Mouse (Mus musculus): ENCODE measurements at regions not wholly inside any gene's neighbourhood (a gene's known extent, or its start where the extent isn't known, plus 50 kb on each side); places are given as distances from the start of the nearest gene placed in this dataset.

DNA sequence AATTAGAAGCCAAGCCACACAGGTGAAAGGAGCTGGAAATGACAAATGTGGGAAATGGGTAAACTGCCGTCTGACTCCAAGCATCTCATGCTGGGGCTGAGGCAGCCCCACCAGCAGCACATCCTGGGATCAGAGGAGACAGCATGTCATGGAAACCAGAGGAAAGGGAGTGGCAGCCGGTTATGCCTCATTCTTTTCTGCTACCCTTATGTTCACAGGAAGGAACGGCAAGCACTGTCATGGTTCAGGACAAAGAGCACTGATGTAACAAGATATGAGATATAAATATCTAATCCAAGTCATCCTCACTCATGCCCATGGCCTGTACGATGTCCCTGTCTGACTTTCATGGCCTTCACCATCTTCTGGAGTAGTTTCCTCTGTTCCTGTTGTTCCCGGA lies 125.2 kb upstream of the Tnfaip3 start:
- no peak for ATAC-seq (replicated peaks; ENCODE audit: poor library complexity)

- no peak for ATAC-seq (replicated peaks; ENCODE audit: poor library complexity)
Observed at GRCm38 (mm10) chr10:19139234-19139633, 123.8 kb upstream of the Tnfaip3 start.

GRCm38 (mm10) chr10:19138258-19138657 lies 122.8 kb upstream of the Tnfaip3 start:
- ATAC-seq (replicated peaks; ENCODE audit: poor library complexity): no peak

- ATAC-seq (replicated peaks; ENCODE audit: poor library complexity): no peak
Observed at GRCm38 (mm10) chr10:19127581-19128291, 112.3 kb upstream of the Tnfaip3 start.

DNA sequence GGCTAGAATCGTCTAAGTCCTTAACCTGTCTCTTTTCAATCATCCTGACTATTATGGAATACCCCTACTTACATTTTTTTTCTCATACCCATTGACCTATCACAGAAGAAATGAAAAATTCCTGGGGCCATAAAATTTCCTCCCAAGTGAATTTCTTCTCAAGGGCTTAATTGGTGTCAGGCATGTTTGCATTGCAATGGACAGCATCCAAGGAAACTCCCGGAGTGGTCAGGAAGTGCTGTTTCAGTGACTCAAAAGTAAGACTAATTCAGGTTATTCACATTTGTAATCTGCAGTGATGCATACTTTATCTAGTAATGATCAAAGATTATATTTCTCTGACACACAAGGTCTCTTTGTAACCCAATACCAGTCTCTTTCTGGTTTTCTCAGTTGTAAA lies 111.5 kb upstream of the Tnfaip3 start:
- no peak for ATAC-seq (replicated peaks; ENCODE audit: poor library complexity)

GRCm38 (mm10) chr10:19126438-19126837 lies 111.0 kb upstream of the Tnfaip3 start:
- ATAC-seq (replicated peaks; ENCODE audit: poor library complexity): no peak

DNA sequence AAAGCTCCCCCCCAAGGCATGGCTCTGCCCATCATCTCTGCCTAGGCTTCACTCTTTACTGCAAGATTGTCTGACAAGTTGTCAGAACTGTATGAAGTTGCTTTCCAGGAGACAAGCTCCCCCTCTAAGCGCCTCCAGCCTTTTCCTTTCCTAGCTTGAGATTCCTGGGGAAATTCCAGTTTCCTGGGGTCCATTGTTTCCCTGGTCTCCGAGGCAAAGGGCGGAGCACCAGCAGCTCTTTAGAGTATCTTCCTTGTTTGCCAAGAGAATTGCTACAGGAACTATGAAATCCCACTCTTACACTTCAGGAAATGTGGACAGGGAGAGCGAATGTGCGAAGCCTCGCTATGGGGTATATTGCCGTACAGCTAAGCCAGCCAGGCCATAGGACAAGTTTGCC lies 108.2 kb upstream of the Tnfaip3 start:
- ATAC-seq (replicated peaks; ENCODE audit: poor library complexity): no peak

- peak; percentile 50; the same call in 1 of the 2 replicates for ATAC-seq (replicated peaks; ENCODE audit: poor library complexity)
Observed at GRCm38 (mm10) chr10:19122221-19122620, 106.8 kb upstream of the Tnfaip3 start.

GRCm38 (mm10) chr10:19119281-19120049 lies 104.0 kb upstream of the Tnfaip3 start:
- no peak for ATAC-seq (replicated peaks; ENCODE audit: poor library complexity)

GRCm38 (mm10) chr10:19118569-19119280 lies 103.3 kb upstream of the Tnfaip3 start:
- no peak for ATAC-seq (replicated peaks; ENCODE audit: poor library complexity)

DNA sequence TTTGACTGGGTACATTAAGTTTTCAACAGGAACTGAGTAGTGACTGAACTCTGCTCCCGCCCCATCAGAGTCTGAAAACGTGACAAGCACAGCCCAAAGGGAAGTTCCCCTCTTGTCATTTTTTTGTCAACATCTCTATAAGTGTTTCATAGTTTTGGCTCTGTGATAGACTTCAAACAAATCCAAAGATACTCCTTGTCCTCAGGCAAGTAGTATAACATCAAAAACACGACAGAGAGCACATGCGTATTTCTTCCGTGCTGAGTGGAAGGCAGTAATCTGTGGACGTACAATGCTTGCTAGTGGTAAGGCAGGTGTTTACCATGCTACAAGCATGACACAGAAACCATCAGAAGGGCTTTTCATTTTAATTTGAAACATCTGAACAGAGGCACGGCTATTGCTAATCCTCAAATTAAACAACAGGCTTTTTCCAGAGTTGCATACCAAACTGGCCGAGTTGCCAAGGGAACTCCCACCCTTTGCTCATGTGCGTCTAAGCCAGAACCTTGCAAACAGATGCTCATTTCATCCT lies 101.7 kb upstream of the Tnfaip3 start:
- ATAC-seq (replicated peaks; ENCODE audit: poor library complexity): no peak; the same call in 1 of the 2 replicates

GRCm38 (mm10) chr10:19112459-19112858 lies 97.0 kb upstream of the Tnfaip3 start:
- no peak for ATAC-seq (replicated peaks; ENCODE audit: poor library complexity)

DNA sequence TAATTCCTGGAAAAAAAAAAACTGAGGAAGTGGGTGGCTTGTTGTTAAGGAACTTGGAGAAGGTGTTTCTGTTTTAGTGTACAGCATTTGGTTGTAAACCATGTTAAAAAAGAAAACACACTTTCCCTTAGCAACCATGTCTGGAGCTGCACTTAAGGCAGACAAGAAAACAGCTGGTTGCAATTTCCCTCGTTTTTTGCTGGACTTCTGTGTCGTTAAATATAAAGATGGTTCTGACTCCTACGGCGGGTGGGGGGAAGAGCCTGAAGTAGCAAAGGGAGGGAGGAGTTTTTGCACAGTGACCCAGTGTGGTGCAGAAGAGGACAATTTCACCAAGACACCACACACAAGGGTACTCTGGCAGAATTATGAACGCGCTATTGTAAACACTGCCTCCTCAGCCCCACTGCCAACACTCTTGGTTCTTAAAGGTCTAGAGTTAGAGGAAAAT lies 89.8 kb upstream of the Tnfaip3 start:
- ATAC-seq (replicated peaks; ENCODE audit: poor library complexity): no peak

GRCm38 (mm10) chr10:19104671-19105203 lies 89.3 kb upstream of the Tnfaip3 start:
- peak; percentile 61 for ATAC-seq (replicated peaks; ENCODE audit: poor library complexity)

DNA sequence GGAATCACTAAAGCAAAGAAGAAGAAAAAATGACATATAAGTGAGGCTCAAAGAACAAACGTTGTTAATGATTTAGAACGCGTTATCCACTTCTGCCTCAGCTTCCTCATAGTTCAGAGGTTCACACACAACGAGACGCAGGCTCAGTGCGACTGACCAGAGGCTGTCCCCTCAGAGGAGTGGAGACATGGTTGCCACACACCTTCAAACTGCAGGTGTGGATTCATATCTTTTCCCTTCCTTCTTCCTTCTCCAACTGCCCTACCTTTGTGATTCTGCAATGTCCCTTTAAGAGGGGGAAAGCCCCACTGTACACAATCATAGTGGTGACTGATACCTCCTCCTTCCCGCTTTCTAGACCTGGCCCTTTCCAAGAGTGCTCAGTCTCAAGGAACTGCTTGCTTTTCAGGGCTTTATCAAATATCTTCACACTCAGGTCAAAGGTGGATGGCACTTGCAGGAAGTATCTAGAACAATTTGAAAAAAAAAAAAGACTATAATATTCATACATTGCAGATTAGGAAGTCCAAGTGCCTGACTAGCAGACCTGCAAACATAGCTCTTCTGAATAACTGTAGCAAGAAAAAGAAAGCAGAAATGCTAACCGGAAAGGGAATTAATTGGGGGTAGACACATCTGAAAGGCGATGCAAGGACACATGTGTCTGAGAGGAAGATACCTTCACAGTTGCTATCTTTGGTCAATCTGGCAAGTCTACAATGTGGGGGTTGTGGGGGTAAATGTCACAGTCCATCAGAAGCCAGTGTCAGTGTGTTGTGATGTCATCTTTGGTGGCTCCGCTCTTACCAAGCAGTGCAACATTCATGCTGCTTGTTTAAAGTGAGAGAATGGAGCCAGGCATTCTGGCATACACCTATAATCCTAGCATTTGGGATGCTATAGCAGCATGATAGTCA lies 84.2 kb upstream of the Tnfaip3 start:
- peak; percentile 26 for ATAC-seq (replicated peaks; ENCODE audit: poor library complexity)

DNA sequence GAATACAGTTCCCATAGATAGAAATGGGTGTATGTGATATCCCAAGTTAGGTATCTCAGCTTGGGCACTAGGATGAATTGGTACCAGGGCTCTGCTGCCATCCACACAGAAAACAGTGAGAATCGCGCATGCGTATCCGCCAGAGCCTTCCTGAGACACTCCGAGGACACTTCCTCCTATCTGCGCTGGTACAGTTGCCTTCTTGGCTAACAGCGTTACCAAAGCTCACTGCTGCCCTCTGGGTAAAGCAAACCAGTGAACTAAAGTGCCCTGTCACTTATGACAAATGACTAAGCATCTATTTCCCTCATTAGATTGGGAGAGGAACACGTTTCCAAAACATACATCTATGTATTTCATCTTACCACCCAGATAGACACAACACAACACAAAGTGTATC lies 78.8 kb upstream of the Tnfaip3 start:
- ATAC-seq (replicated peaks; ENCODE audit: poor library complexity): peak; percentile 99

GRCm38 (mm10) chr10:19093689-19094088 lies 78.2 kb upstream of the Tnfaip3 start:
- no peak for ATAC-seq (replicated peaks; ENCODE audit: poor library complexity)

GRCm38 (mm10) chr10:19091949-19092348 lies 76.5 kb upstream of the Tnfaip3 start:
- ATAC-seq (replicated peaks; ENCODE audit: poor library complexity): no peak

DNA sequence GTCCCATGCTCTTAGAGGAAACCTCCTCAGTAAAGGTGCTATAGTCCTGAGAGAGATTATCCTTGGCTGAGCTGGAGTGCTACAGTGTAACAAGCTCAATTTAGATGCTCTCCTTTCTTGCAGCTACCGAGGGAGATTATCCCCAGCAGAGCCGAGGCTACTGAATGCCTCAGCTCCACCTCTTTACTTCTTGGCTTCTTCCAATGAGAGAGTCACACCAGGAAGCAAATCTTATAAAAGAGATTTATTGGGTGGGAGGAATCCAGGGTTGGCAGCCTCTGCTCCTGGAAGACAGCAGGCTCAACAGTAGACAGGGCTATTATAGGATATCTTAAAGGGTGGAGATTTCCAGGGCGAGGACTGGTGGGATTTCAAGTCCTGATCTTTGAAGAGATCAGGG lies 75.7 kb upstream of the Tnfaip3 start:
- ATAC-seq (replicated peaks; ENCODE audit: poor library complexity): no peak

- no peak for ATAC-seq (replicated peaks; ENCODE audit: poor library complexity)
Observed at GRCm38 (mm10) chr10:19086995-19087394, 71.5 kb upstream of the Tnfaip3 start.

Data from megakaryocyte progenitor cell, adult 5-6 weeks (primary cell).